Mouse (Mus musculus) brain, embryonic 14.5 days (tissue): ENCODE results near the gene Pip4k2a. TPM values are rescaled to one million over a fixed set of nuclear protein-coding genes. Genes with fewer than 3 reads are reported as not detected.

Experiments
- DNase-seq: peaks from one replicate; pipeline ENCODE4 v3.0.0-alpha.2; 2011; ENCODE audit warnings: low read depth
- CTCF ChIP-seq: fragments of 200-500 bp; IDR thresholded peaks from 2 replicates; pipeline ENCODE4 v1.5.1; 2012; ENCODE audit warnings: inconsistent platforms, mild to moderate bottlenecking, moderate library complexity, borderline replicate concordance; ENCODE audit not compliant: insufficient read depth, insufficient read length; ENCODE audit errors: extremely low read depth
- POLR2A ChIP-seq: fragments of 200-500 bp; IDR thresholded peaks from 2 replicates; pipeline ENCODE4 v1.6.1; 2012; ENCODE audit warnings: mild to moderate bottlenecking, inconsistent platforms, borderline replicate concordance; ENCODE audit not compliant: poor library complexity, insufficient read depth, insufficient read length, severe bottlenecking; ENCODE audit errors: extremely low read depth
- polyA plus RNA-seq: library from polyadenylated mRNA; depleted of rRNA; stranded (reverse); fragments of >200 nt; gene quantifications from 2 replicates; pipeline ENCODE4 v1.2.3, GENCODE M21; 2012

The Pip4k2a gene
- polyA plus RNA-seq, 1 experiment, result 17.9 TPM

GRCm38 (mm10) chr2:18871087-18871486, 126.8 kb downstream of the Pip4k2a start:
- DNase-seq, result no peak
- TF ChIP-seq POLR2A, result no peak
- TF ChIP-seq CTCF, result no peak

GRCm38 (mm10) chr2:18867069-18867468, 130.9 kb downstream of the Pip4k2a start:
- no peak for DNase-seq
- TF ChIP-seq POLR2A (no peak), CTCF (no peak)

- TF ChIP-seq CTCF (no peak), POLR2A (no peak)
- no peak for DNase-seq
These were observed 133.2 kb downstream of the Pip4k2a start for GRCm38 (mm10) chr2:18864719-18865118.

- TF ChIP-seq CTCF, result no peak
- no peak for TF ChIP-seq POLR2A
- DNase-seq, result no peak
These were observed 136.2 kb downstream of the Pip4k2a start for GRCm38 (mm10) chr2:18861607-18862158.

GRCm38 (mm10) chr2:18860686-18861085, 137.2 kb downstream of the Pip4k2a start:
- peak; percentile 83 for DNase-seq
- TF ChIP-seq POLR2A (no peak), CTCF (no peak)

- TF ChIP-seq POLR2A (no peak), CTCF (no peak)
- DNase-seq, result no peak
These were observed 140.0 kb downstream of the Pip4k2a start for GRCm38 (mm10) chr2:18857952-18858351.

- no peak for TF ChIP-seq CTCF
- no peak for TF ChIP-seq POLR2A
- DNase-seq, result no peak
These were observed 141.5 kb downstream of the Pip4k2a start for GRCm38 (mm10) chr2:18856461-18856860.

GRCm38 (mm10) chr2:18855246-18855645, 142.7 kb downstream of the Pip4k2a start:
- no peak for DNase-seq
- TF ChIP-seq POLR2A (no peak), CTCF (no peak)

- no peak for TF ChIP-seq CTCF
- TF ChIP-seq POLR2A, result no peak
- DNase-seq, result no peak
These were observed 144.6 kb downstream of the Pip4k2a start for GRCm38 (mm10) chr2:18853345-18853744.

GRCm38 (mm10) chr2:18850657-18851056, 147.3 kb downstream of the Pip4k2a start:
- TF ChIP-seq CTCF, result no peak
- no peak for TF ChIP-seq POLR2A
- peak; percentile 61 for DNase-seq

GRCm38 (mm10) chr2:18848074-18848629, 149.8 kb downstream of the Pip4k2a start:
- TF ChIP-seq CTCF (no peak), POLR2A (no peak)
- peak; percentile 81 for DNase-seq

GRCm38 (mm10) chr2:18842527-18842926, 155.4 kb downstream of the Pip4k2a start:
- no peak for DNase-seq
- no peak for TF ChIP-seq POLR2A
- TF ChIP-seq CTCF, result no peak

- no peak for TF ChIP-seq CTCF
- no peak for TF ChIP-seq POLR2A
- no peak for DNase-seq
These were observed 156.9 kb downstream of the Pip4k2a start for GRCm38 (mm10) chr2:18841051-18841450.

GRCm38 (mm10) chr2:18839532-18839931, 158.4 kb downstream of the Pip4k2a start:
- DNase-seq, result no peak
- no peak for TF ChIP-seq POLR2A
- TF ChIP-seq CTCF, result no peak
